Mouse (Mus musculus) mesoderm, embryonic 11.5 days (tissue): Measurements from ENCODE around the gene Cdh9.
A peak's percentile ranks its signal among the peaks of the same experiment; 100 is the strongest.

Experiments
- DNase-seq: peaks from one replicate; pipeline ENCODE4 v3.0.0-alpha.2; 2012; ENCODE audit warnings: low read depth, low spot score

Gene Cdh9

DNA sequence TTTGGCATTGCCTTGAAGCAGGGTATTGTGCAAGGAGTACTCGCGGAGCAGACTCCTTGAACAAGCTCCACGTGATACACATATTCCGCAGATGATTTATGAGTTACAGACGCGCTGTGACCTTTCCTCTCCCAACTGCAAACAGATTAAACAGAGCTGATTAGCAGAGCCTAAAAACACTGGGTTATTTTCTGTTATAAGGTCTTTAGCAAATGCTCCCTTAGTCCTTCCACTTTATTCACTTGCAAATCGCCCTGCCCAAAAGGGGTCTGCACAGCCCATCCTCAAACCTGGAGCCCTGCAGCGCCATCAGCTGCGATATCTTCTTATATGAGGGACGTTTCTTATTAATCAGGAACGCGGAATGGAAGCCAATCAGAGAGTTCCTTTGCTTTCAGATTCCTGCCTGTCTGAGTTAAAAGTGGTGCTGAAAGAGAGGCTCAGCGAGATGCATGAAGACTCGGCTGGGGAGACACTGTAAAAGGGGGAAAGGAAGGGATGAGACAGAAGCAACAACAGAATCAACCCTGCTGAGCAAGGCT, at the start of gene Cdh9:
Cdh9 (plus strand) TSS at position 287 of the 542 bp plus-strand sequence.
- DNase-seq: peak; percentile 54

- no peak for DNase-seq
These were observed 49.5 kb upstream of the Cdh9 start for GRCm38 (mm10) chr15:16679096-16679495.

DNA sequence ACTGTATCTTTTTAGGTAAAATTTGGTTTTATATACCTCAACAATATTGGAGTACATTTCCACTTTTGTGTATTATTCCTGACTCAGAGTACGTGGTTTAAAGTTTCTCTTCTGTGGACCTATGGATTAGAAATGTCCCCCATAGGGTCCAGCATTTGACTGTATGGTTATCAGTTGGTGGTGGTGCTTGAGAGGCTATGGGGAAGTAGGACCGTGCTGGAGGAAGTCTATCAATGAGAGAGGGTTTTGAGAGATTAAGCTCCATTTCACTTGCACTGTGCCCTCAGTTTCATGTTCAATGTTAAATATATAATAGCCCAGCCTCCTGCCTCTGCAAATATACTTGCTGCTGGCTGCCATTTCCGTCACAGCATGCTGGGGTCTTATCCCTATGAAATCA, 28.7 kb upstream of the Cdh9 start:
- no peak for DNase-seq

- DNase-seq: no peak
These were observed 26.2 kb upstream of the Cdh9 start for GRCm38 (mm10) chr15:16702340-16702739.

GRCm38 (mm10) chr15:16739088-16739487, 10.5 kb downstream of the Cdh9 start:
- no peak for DNase-seq

DNA sequence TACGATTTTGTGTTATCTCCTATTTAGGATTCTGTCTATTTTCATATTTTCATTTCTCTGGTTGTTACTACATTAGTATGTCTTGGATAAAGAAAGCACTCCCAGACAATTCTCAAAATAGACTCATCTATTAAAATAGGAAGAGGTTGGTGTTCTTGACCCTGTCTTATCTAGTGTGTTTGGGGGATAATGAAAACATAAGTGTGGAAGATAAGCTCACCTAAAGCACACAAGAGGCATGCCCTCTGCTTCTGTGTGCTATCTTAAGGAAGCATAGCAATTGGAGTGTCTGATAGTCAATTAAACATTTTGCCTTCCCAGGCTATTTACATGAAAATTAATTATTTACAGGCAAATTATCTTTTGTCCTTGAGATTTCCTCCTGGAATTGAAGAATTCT, 18.1 kb downstream of the Cdh9 start:
- DNase-seq: no peak

GRCm38 (mm10) chr15:16763252-16763651, 34.7 kb downstream of the Cdh9 start:
- no peak for DNase-seq

DNA sequence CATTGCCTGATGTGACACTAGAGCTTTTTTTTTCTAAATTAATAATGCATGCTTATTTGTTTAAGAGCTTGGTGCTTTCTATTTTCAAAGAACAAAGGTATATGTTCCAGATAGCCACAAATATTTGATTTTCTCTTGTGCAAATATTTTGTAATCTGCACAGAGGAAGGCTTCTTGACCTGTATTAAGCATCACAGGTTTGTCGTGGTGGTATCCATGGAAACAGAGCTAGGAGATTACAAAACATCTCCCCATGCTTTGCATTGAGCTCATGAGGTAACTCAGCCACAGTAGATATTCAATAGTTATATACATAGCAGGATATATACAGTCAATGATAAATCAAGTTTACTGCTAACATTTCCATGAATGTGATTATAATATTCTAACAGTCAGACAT, 56.0 kb downstream of the Cdh9 start:
- DNase-seq: no peak

DNA sequence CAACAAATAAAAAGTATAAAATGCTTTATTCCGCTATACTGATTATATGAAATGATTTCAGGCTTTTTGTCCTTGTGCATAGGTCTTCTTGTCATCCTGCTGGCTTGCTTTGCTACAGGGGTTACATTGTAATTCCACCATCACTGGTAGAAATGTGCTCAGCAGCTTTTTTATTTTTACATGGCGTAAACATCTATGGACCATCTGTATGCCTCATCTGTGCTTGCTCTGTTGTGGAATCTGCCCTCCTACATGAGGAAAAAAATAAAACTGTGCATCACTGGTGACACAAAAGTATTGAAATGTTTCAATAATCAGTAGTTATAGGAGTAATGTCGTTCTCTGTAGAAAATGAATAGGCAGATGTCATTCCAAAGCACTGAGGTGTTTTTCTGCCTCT, 64.3 kb downstream of the Cdh9 start:
- DNase-seq: no peak

- DNase-seq: no peak
These were observed 72.7 kb downstream of the Cdh9 start for GRCm38 (mm10) chr15:16801302-16801701.

DNA sequence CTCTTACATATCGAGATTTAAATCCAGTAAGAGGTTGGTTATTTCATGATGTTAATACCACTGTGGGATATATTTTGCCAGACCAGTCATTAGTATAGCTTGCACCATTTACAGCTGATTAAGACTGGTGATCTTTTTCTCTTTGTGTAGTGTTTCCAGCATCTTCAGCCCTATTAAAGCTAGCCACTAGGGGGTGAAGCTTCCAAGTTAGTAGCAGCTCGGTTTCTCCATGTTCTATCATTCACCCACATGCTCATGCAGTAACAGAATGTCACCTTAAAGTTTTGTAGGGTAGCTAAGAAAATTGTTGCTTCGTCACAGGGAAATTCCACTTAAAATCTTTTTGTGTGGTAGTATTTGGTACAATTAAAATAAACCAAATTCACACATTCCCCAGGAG, 82.2 kb downstream of the Cdh9 start:
- DNase-seq: no peak

DNA sequence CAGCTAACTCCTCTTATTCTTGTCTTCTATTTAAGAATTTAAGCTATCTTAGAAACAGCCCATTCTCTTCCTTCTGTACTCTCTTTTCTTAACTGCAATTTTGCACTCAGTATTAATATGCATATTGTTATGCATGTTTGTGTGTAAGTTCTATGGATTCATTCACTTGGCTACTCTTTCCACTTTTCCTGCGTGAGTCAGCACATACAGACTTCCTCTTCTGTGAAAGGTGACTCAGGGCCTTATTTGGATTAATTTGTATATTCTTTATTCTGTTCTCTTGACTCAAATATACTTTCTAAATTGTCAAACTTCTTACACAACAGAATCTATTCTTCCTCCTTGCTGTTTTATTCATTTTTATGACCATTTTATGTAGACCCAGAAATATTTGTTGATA, 85.5 kb downstream of the Cdh9 start:
- DNase-seq: no peak

DNA sequence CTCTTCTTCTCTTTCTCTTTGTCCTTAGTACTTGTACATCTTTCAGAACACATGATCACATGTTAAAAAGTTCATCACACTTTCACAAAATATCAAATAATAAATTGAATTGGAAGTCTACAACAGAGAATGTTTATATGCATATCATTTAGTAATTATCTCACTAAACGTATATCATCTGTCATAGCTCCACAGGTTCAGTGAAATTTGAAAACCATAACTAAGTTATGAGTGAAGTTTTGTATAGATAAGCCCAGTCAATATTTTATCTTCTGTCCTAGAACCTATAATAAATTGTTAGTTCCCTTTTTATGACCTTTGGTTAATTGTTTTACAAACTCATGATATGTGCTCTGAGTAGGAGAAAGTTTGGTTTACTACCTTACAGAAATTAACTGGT, 106.2 kb downstream of the Cdh9 start:
- DNase-seq: no peak

DNA sequence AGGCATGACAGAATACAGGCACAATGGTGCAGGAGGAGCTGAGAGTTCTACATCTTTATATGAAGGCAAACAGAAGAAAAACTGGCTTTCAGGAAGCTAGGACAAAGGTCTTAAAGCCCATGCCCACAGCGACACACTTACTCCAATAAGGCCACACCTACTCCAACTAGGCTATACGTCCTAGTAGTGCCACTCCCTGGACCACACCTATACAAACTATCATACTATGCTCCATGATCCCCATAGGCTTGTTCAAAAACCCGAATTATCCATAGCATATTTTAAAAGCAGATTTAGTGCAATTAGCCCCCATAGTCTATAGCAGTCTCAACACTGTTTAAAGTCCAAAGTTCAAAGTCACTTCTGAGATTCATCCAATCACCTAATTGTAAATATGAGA, 154.0 kb downstream of the Cdh9 start:
- DNase-seq: no peak

- DNase-seq: no peak
These were observed 168.1 kb downstream of the Cdh9 start for GRCm38 (mm10) chr15:16896674-16897073.
